Mouse (Mus musculus) left cerebral cortex, postnatal 10 days (tissue): Measurements from ENCODE around the gene Ppp5c. TPM values are rescaled to one million over a fixed set of nuclear protein-coding genes. Genes with fewer than 3 reads are reported as not detected.

Source experiments
- DNase-seq, 2 experiments: peaks; one replicate each; pipeline ENCODE4 v3.0.0; 2021 to 2022; ENCODE audit warnings: low spot score in 2 of 2, mixed read lengths in 1 of 2; ENCODE audit errors: extremely low spot score in 1 of 2
- intact Hi-C: fragments of 180-260 bp; cut with DNase I; formaldehyde crosslinking; loops from one replicate; pipeline ENCODE4 v1.15.1; 2025
- total RNA-seq, 2 experiments: library from RNA; stranded (reverse); gene quantifications; 2 replicates each; pipeline ENCODE4 v1.2.3; 2021

Ppp5c gene
- total RNA-seq, 2 experiments from 2014 or later = 157 to 162 TPM

DNA sequence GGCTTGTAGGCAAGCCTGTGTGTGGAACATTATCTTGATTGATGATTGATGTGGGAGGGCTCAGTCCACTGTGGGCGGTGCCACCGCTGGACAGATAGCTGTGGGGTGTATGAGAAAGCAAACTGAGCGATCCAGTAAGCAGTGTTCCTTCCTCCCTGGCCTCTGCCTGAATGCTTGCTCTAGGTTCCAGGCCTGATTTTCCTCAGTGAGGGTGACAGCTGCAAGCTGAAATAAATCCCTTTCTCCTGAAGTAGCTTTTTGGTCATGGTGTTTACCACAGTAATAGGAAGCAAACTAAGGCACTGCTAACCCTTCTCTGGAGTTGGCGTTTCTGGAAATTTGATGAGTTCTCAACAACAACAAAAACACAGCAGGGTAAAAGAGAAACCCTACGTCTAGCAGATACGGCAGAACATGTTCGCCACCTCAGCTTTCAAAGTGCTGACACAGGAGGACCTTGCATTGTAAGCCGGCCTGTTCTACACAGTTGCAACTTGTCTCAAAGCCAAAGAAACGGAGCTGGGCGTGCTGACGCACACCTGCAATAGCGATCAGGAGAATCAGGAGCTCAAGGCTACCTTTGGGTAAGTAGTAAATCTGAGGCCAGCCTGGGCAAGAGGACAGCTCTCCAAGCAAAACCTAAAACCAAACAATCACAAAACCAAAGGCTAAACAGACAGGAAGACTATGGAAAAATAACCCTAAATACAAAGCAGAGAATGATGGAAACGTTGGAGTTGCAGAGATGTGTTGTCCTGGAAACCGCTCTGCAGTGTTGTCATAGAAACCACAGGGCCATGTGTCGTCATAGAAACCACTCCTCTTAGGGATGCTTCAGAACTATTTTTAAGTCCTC is 71.1 kb downstream of the Ppp5c start:
- peak; percentile 34 to 83 for DNase-seq
- intact Hi-C loops = no loop called here

DNA sequence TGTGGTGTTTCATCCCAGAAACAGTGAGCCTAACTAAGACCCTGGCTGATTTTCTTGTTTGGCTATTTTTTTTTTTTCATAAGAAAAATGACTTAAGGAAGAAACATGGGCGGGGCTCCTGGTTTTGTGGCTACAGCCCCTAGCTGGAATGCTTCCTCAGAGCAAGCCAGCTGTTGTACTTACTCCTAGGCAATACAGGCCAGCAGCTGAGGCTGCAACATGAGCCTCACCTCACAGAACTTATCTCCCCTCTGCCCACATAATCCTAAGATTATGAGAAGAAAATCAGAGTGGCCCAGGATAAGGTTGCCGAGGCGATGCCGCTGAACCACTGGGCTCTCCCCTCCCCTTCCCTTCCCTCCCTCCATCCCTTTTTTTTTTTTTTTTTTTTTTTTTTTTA is 72.0 kb downstream of the Ppp5c start:
- intact Hi-C loops = no loop called here
- DNase-seq = peak in 1 of 2 experiments; percentile 17

Other genes starting within 250 kb of the Ppp5c start
- gene Slc1a5, start 246.6 kb downstream of the Ppp5c start, total RNA-seq = 1 to 10 TPM; 3.9 to 4.3 TPM
- gene Strn4, start 212.0 kb downstream of the Ppp5c start, total RNA-seq = 100 to 1,000 TPM; 269 to 272 TPM
- gene Fkrp, start 211.2 kb downstream of the Ppp5c start, total RNA-seq = 10 to 100 TPM; 49.9 to 51.7 TPM
- gene Prkd2, start 185.0 kb downstream of the Ppp5c start, total RNA-seq = 1 to 10 TPM; 6.4 to 6.8 TPM
- 100 to 1,000 TPM; 103 TPM for gene Dact3, start 152.6 kb downstream of the Ppp5c start, total RNA-seq
- under 1 TPM; 0.73 to 0.81 TPM for gene Gng8, start 136.1 kb downstream of the Ppp5c start, total RNA-seq
- under 1 TPM in 1 of 2 experiments, not detected in 1; 0.17 TPM for gene Ptgir, start 121.4 kb downstream of the Ppp5c start, total RNA-seq
- gene Calm3, start 103.8 kb downstream of the Ppp5c start, total RNA-seq = 1,000 to 10,000 TPM; 2,071 to 2,081 TPM
- gene Pnmal2, start 83.2 kb downstream of the Ppp5c start, total RNA-seq = 100 to 1,000 TPM; 210 to 223 TPM
- gene Pnmal1, start 68.2 kb downstream of the Ppp5c start, total RNA-seq = 10 to 100 TPM; 68.6 to 68.8 TPM
- gene Gm42372, start 44.8 kb downstream of the Ppp5c start, total RNA-seq = 10 to 100 TPM; 52.6 to 57.6 TPM
- 1 to 10 TPM; 3.0 to 3.3 TPM for gene Ccdc8, start 35.2 kb downstream of the Ppp5c start, total RNA-seq
- gene Hif3a, start 34.5 kb upstream of the Ppp5c start, total RNA-seq = 10 to 100 TPM in 1 of 2 experiments, 1 to 10 TPM in 1; 6.5 to 16.9 TPM
- gene Psg16, start 46.1 kb upstream of the Ppp5c start, total RNA-seq = 1 to 10 TPM; 5.6 to 6.1 TPM
- under 1 TPM in 1 of 2 experiments, not detected in 1; 0.10 TPM for gene Ceacam3, start 122.4 kb upstream of the Ppp5c start, total RNA-seq
- not detected for gene Psg29, start 175.6 kb upstream of the Ppp5c start, total RNA-seq